Mouse (Mus musculus) urinary bladder, postnatal 14 days (tissue): ENCODE results near the gene Ncbp2.
A peak's percentile ranks its signal among the peaks of the same experiment; 100 is the strongest.

Experiments
- DNase-seq: peaks from one replicate; pipeline ENCODE4 v3.0.0; 2021; ENCODE audit warnings: low spot score

Gene Ncbp2

GRCm38 (mm10) chr16:32009913-32010312, 61.6 kb downstream of the Ncbp2 start:
- DNase-seq, result peak; percentile 17

GRCm38 (mm10) chr16:32010330-32010729, 62.0 kb downstream of the Ncbp2 start:
- no peak for DNase-seq
